Mouse (Mus musculus) adrenal gland (tissue): ENCODE measurements at regions not wholly inside any gene's neighbourhood (a gene's known extent, or its start where the extent isn't known, plus 50 kb on each side); places are given as distances from the start of the nearest gene placed in this dataset.

Source experiments
- intact Hi-C: fragments of 180-260 bp; cut with DNase I; formaldehyde crosslinking; loops from one replicate; pipeline ENCODE4 v1.15.1; 2025

- intact Hi-C loops: no loop called here
Measured at GRCm38 (mm10) chr7:145106494-145106849, 101.4 kb downstream of the 1810010D01Rik start.

DNA sequence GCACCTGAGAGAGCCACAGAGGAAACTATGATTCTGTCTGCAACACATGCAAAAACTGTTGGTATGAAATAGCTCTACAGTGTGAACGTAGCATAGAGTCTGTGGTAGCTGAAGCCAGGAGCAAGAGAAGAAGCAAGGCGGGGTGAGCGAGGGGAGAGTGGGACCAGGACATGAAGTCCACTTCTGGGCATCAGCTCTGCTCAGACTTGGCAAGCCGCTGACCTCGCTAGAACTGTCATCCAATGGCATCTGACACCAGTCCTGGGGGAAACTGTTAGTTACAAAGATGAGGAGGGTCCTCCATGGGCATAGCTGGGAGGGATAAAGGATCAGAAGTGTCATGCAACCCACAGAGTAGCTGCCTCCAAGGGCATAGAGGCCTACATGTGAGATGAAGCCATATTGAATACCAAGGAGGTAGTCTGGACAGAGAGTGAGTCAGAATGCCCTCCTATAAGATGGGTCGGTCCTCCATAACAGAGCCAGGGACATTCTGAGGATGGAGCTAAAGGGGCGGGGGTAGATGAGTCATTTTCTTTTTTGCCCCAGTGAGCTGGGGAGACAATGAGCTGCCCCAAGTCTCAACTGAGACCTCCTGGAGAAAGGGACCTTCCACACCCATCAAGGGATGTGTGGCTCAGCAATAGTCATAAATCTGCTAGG lies 102.0 kb downstream of the 1810010D01Rik start:
- intact Hi-C loops: no loop called here

GRCm38 (mm10) chr7:145102692-145103091 lies 105.2 kb downstream of the 1810010D01Rik start:
- intact Hi-C loops: no loop called here

GRCm38 (mm10) chr7:145102216-145102615 lies 105.7 kb downstream of the 1810010D01Rik start:
- intact Hi-C loops: no loop called here

GRCm38 (mm10) chr7:145098335-145098734 lies 109.6 kb downstream of the 1810010D01Rik start:
- intact Hi-C loops: no loop called here

DNA sequence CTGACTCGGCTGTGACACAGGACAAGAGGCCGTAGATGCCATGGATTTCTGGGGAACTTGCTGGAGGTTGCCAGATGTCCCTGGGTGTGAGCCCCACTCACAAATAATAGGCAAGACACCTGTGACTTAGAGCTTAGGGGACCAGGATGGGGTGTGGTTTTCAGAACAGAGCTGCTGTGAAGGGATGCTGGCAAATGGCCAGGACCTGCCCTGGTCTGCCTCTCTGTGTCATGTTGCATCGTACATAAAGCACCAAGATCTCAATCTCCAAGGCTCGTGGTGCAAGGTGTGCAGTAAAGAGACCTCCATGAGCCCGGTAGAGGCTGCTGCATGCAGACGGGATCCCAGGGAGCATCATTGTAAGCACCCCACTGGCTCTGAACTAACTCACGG lies 113.8 kb downstream of the 1810010D01Rik start:
- intact Hi-C loops: loop anchor here (5.0 kb wide), 1 partner anchor 72 kb away; no protein-coding TSS in a partner anchor

GRCm38 (mm10) chr7:145093417-145094133 lies 114.3 kb downstream of the 1810010D01Rik start:
- intact Hi-C loops: loop anchor here (5.0 kb wide), 1 partner anchor 71 kb away; no protein-coding TSS in a partner anchor

GRCm38 (mm10) chr7:145092392-145093176 lies 115.3 kb downstream of the 1810010D01Rik start:
- intact Hi-C loops: loop anchor here (5.0 kb wide), 1 partner anchor 70 kb away; no protein-coding TSS in a partner anchor

DNA sequence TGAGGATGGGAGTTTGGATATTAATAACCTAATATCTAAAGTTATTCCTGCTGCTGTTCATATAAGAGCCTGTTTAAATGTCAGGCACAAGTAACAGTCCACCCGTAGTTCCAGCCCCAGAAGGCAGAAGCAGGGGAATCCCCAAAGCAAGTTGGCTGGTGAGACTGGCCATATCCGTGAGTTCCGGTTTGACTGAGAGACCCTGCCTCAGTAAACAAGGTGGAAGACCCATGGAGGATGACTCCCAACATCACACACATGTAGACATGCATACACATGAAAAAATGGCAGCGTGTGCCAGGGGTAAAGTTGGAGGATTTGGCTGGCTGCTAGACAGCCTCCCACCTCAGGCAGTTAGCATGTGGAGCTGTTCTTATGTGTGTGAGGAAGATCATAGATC lies 117.1 kb downstream of the 1810010D01Rik start:
- intact Hi-C loops: loop anchor here (5.0 kb wide), 1 partner anchor 69 kb away; no protein-coding TSS in a partner anchor

- intact Hi-C loops: no loop called here
Measured at GRCm38 (mm10) chr7:145089315-145089721, 118.6 kb downstream of the 1810010D01Rik start.

GRCm38 (mm10) chr7:145088655-145089054 lies 119.3 kb downstream of the 1810010D01Rik start:
- intact Hi-C loops: no loop called here

- intact Hi-C loops: no loop called here
Measured at GRCm38 (mm10) chr7:145087790-145088189, 120.1 kb downstream of the 1810010D01Rik start.

DNA sequence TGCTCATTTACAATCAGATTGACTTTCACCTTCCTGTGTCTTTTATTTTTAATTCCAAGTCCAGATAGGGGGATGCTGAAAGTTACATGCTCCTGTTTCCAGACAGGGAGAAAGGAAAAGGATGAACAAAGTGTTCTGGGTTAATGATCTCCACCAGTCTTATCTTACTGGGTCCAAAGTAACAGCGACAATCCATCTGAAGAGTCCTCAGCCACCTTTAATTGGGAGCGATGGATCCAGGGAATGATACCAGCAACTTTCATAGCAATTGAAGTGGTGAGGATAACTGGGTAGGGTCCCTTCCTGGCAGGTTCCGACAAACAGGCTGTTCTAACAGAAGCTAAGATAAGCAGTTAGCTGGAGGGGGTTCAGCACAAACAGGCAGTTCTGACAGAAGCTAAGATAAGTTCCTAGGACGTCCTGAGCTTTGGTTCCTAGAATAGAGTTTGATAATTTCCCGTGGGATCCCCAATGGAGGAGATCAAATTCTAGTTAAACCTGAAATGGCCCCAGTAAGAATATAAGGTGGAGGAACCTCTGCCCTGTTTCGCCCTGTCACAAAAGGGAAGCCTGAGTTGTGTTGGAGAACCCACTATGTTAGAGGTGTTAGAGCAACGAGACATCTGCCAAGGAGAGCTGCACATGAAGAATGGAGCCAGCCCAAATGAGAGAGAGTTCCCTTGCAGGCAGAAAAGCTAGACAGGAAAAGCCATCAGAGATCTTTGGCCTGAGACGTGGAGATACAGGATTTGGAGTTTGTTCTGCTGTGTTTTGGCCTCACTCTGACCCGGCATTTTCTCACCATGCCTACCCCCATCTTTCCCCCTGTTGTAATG lies 124.8 kb downstream of the 1810010D01Rik start:
- intact Hi-C loops: no loop called here

DNA sequence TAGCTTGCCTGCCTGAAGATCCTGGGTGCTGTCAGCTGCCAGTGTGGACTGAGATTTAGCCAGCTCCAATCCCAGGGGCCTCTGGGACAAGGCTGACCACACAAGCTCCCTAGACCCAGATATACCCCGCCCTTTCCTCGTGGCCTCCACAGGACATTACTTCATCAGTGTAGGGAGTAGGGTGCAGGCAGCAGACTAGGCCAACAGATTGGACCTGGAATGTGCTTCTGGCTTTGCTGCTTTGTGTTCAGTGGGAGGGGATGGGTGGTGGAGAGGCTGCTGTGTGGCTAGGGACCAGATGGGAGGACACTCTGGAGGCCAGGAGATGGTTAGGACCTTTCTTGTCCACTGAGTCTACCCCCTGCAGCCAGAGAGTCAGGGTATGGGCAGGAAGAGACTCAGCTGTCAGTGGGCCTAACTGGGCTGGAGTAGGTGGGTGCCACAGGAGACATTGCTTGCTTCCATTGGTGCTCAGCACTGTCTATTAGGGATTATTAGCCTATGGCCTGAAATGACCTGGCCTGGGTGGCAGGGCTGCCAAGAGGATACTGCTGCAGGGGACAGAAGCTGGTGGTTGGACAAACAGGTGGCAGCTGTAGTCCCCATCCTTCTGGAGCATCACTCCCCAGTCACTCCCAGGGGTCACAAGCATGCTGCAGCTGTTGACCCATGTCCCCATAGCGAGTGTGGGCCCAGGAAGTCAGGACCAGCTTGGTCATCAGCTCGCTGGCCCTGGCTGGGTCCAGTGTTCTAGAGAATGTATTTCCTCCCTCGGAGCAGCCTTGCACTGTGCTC lies 132.5 kb upstream of the Ccnd1 start:
- intact Hi-C loops: no loop called here

DNA sequence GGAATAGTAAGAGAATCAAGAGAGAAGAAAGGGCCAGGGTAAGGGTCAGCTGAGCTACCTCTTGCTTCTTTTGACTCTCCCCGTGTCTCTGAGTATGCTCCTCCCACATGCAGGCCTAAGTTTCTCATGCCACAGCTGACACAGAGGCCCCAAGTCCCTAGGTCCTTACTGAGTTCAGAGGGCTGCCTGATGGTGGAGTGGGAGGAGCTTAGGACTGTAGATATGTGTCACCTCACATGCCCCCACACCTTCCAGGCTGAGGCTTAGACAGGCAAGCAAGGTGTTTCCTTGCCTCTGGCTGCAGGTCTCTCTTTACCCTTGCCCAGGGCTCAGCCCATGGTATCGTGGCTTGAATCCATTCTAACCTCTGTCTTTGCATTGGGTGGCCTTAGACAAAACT lies 131.8 kb upstream of the Ccnd1 start:
- intact Hi-C loops: no loop called here

DNA sequence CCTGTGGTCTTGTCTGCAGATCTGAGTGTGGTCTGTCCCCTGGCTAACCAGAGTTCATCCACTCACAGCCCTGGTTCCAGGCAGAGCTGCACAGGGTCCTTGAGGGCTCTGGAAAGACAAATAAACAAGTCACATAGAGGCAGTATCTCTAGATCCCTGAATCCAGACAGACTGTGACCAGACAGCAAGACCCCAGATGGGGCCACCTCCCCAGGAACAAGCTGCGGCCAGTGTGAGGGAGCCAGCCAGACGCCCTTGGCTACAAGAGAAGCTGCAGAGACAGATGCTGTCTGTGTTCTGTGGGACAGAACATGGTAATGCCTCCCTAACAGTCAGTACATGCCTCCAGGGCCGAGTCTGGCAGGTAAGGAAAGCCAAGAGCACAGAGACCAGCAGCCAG lies 127.6 kb upstream of the Ccnd1 start:
- intact Hi-C loops: no loop called here

GRCm38 (mm10) chr7:145056320-145056719 lies 116.6 kb upstream of the Ccnd1 start:
- intact Hi-C loops: no loop called here

DNA sequence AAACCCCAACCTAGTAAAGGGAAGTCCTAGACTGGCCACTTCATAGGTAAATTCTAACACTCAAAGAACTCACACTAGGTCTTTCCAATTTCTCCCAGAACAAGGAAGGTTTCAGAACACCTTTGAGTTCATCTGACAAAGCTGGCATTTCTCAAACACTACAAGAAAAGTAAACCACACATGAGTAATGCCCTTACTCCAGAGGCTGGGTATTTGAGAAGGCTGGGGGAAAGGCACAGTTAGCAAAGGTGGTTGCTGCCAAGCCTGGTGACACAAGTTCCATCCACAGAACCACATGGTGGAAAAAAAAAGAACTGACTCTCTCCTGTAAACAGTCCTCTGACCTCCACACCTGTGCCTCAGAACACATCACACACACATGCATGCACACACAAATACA lies 111.9 kb upstream of the Ccnd1 start:
- intact Hi-C loops: no loop called here

- intact Hi-C loops: no loop called here
Measured at GRCm38 (mm10) chr7:145050729-145051128, 111.0 kb upstream of the Ccnd1 start.

- intact Hi-C loops: no loop called here
Measured at GRCm38 (mm10) chr7:145048481-145048877, 108.8 kb upstream of the Ccnd1 start.
